Mouse (Mus musculus) T-helper 1 cell (primary cell): ENCODE measurements around the gene Rnf215.

Experiments used
- in situ Hi-C: fragments of 300-600 bp; cut with MboI, MseI; formaldehyde crosslinking; loops from one replicate; pipeline ENCODE4 v1.15.1; 2025; ENCODE audit warnings: high pct_unique_total_duplicates

Gene Rnf215

GRCm38 (mm10) chr11:4190677-4191076, 55.7 kb downstream of the Rnf215 start:
- in situ Hi-C loops = no loop called here
